Mouse (Mus musculus): Measurements from ENCODE around the gene D16Ertd472e. TPM values are rescaled to one million over a fixed set of nuclear protein-coding genes. Genes with fewer than 3 reads are reported as not detected.

Gene D16Ertd472e
- polyA plus RNA-seq, 1 experiment from 2014 or later: 8.4 TPM

- TF ChIP-seq CTCF (IDR thresholded peaks at IDR 0.05; ENCODE audit: low read depth): no peak
- no peak overlapping the region for H3K4me2 ChIP-seq (ENCODE audit: low read length)
- no peak overlapping the region for H3K27ac ChIP-seq
- no peaks in the 10 kb centered on the region for H3K9me3 ChIP-seq (replicated peaks; ENCODE audit: low read length)
- DNase-seq (ENCODE audit: low spot score) (no peak), ATAC-seq (replicated peaks; ENCODE audit: low FRiP score, low read depth) (no peak)
- H3K36me3 ChIP-seq (ENCODE audit: insufficient read depth, low read length): no peaks in the 10 kb centered on the region
- H3K4me3 ChIP-seq (replicated peaks; ENCODE audit: low read depth, low read length): no peak overlapping the region
- WGBS: 78% methylated on average over 4 of the region's 4 CpGs
- no peaks in the 10 kb centered on the region for H3K27me3 ChIP-seq (ENCODE audit: insufficient read depth, low read length)
- H3K4me1 ChIP-seq (replicated peaks; ENCODE audit: insufficient read depth, low read length): no peaks in the 10 kb centered on the region
- H3K9ac ChIP-seq (ENCODE audit: low read depth, low read length): no peak overlapping the region
Measured at GRCm38 (mm10) chr16:78585163-78585562, 8.7 kb upstream of the D16Ertd472e start.

DNA sequence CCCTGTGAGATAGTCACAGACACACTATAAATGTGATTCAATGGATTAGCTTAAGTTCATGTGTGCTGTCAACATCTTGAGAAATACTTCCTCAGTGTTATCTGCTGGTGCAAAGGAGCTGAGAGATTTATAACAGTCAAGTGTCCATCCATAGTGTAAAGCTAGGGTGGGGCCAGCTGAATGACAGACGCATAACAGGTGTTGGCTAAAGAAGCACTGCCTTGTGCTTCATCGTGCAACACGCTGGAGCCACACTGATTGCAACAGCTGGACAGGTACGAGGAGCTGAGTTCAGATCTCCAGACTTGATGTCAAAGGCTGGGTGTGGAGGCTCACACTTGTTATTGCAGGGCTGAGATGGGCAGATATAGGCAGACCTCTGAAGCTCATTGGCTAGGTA is 7.5 kb upstream of the D16Ertd472e start:
- Histone ChIP-seq H3K4me3 (replicated peaks; ENCODE audit: low read depth, low read length) (no peak overlapping the region), H3K27ac (no peak overlapping the region), H3K4me1 (replicated peaks; ENCODE audit: insufficient read depth, low read length) (no peaks in the 10 kb centered on the region), H3K9me3 (replicated peaks; ENCODE audit: low read length) (no peaks in the 10 kb centered on the region), H3K4me2 (ENCODE audit: low read length) (no peak overlapping the region), H3K9ac (ENCODE audit: low read depth, low read length) (no peak overlapping the region), H3K27me3 (ENCODE audit: insufficient read depth, low read length) (no peaks in the 10 kb centered on the region), H3K36me3 (ENCODE audit: insufficient read depth, low read length) (no peaks in the 10 kb centered on the region)
- 85% methylated on average over 4 of the region's 4 CpGs for WGBS
- DNase-seq (ENCODE audit: low spot score) (no peak), ATAC-seq (replicated peaks; ENCODE audit: low FRiP score, low read depth) (no peak)
- TF ChIP-seq CTCF (IDR thresholded peaks at IDR 0.05; ENCODE audit: low read depth): no peak

GRCm38 (mm10) chr16:78580387-78580786 is 3.9 kb upstream of the D16Ertd472e start:
- TF ChIP-seq CTCF (IDR thresholded peaks at IDR 0.05; ENCODE audit: low read depth): no peak
- no peaks in the 10 kb centered on the region for H3K4me1 ChIP-seq (replicated peaks; ENCODE audit: insufficient read depth, low read length)
- 90% methylated on average over 7 of the region's 7 CpGs for WGBS

GRCm38 (mm10) chr16:78579386-78579785 is 2.9 kb upstream of the D16Ertd472e start:
- DNase-seq (ENCODE audit: low spot score) (no peak), ATAC-seq (replicated peaks; ENCODE audit: low FRiP score, low read depth) (no peak)
- no peak overlapping the region for H3K4me2 ChIP-seq (ENCODE audit: low read length)
- no peaks in the 10 kb centered on the region; the same call in 1 of the 2 replicates for H3K4me1 ChIP-seq (replicated peaks; ENCODE audit: insufficient read depth, low read length)
- TF ChIP-seq CTCF (IDR thresholded peaks at IDR 0.05; ENCODE audit: low read depth): no peak
- 88% methylated on average over 4 of the region's 4 CpGs for whole genome bisulfite sequencing
- no peaks in the 10 kb centered on the region for H3K36me3 ChIP-seq (ENCODE audit: insufficient read depth, low read length)
- H3K27me3 ChIP-seq (ENCODE audit: insufficient read depth, low read length): no peaks in the 10 kb centered on the region
- H3K9me3 ChIP-seq (replicated peaks; ENCODE audit: low read length): no peaks in the 10 kb centered on the region
- H3K4me3 ChIP-seq (replicated peaks; ENCODE audit: low read depth, low read length): no peak overlapping the region
- no peak overlapping the region for H3K9ac ChIP-seq (ENCODE audit: low read depth, low read length)
- H3K27ac ChIP-seq: no peak overlapping the region

More at GRCm38 (mm10) chr16:78580387-78580786, 3.9 kb upstream of the D16Ertd472e start:
- no peaks in the 10 kb centered on the region for H3K27me3 ChIP-seq (ENCODE audit: insufficient read depth, low read length)
- no peaks in the 10 kb centered on the region for H3K9me3 ChIP-seq (replicated peaks; ENCODE audit: low read length)
- H3K4me2 ChIP-seq (ENCODE audit: low read length): no peak overlapping the region
- ATAC-seq (replicated peaks; ENCODE audit: low FRiP score, low read depth) (no peak), DNase-seq (ENCODE audit: low spot score) (no peak)
- no peaks in the 10 kb centered on the region for H3K36me3 ChIP-seq (ENCODE audit: insufficient read depth, low read length)
- no peak overlapping the region for H3K4me3 ChIP-seq (replicated peaks; ENCODE audit: low read depth, low read length)
- no peak overlapping the region for H3K9ac ChIP-seq (ENCODE audit: low read depth, low read length)
- H3K27ac ChIP-seq: no peak overlapping the region

DNA sequence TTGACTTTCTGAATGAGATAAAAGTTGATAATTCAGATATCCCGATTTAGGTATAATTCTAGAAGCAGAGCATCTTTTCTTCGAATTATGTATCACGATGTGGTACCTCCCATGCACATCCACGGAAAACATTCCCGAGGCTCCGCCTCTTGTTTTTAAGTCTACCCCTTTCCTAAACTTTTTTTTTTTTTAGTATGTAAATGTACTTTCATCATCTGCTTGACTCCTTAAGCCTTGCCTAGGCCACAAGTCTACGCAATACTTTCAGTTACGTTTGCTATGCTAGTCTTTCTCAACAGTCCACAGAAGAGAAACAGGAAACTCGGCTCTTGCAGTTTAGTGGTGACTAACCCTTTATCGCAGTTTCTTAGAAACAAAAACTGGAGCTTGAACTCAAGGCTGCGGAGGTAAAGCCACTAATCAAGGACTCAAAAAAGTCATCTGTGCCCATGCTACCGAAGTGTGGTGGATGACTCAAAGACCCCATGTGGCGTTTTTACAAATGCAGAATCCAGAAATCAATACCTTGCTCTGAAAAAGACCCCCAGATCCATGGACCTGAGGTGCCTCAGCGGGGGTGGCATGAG is 670 bp upstream of the D16Ertd472e start:
- Histone ChIP-seq H3K4me2 (ENCODE audit: low read length) (peak overlapping the region; percentile 62), H3K27ac (peak overlapping the region; percentile 80), H3K9me3 (replicated peaks; ENCODE audit: low read length) (no peaks in the 10 kb centered on the region), H3K4me3 (replicated peaks; ENCODE audit: low read depth, low read length) (peak overlapping the region; percentile 52), H3K27me3 (ENCODE audit: insufficient read depth, low read length) (no peaks in the 10 kb centered on the region), H3K9ac (ENCODE audit: low read depth, low read length) (peak overlapping the region; percentile 72; the same call in 1 of the 2 replicates), H3K4me1 (replicated peaks; ENCODE audit: insufficient read depth, low read length) (no peaks in the 10 kb centered on the region; the same call in 1 of the 2 replicates), H3K36me3 (ENCODE audit: insufficient read depth, low read length) (no peaks in the 10 kb centered on the region)
- DNase-seq (ENCODE audit: low spot score): peak; percentile 78
- 20% methylated on average over 14 of the region's 14 CpGs for WGBS
- no peak for TF ChIP-seq CTCF (IDR thresholded peaks at IDR 0.05; ENCODE audit: low read depth)
- ATAC-seq (replicated peaks; ENCODE audit: low FRiP score, low read depth): peak; percentile 19; the same call in 1 of the 2 replicates

DNA sequence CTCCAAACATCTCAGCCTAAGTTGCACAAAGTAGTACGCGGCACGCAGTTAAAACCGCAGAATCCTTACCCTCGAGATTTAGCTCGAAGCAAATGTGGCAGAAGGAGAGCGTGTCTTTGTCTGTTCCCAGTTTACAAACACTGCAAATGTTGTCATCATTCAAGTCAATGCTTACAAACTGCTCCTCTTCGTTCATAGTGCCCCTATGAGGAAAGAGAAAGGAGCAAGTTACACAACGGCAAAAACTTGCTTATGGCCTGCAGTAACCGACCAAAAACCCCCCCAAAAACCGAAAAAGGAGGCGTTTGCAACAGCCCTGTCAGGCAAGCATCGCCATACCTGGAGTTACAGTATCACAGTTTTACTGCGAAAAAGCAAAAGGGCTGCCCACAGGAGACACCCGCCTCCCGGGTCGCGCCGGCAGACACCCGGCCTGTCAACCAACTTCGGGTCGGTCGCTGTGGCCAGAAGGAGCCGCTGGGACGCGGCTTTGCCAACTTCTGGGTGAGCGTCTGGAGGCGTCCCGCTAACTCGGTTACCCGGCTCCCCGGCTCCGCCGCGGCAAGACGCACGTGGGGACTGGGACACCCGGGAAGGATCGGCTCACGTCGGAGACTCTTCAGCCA is 543 bp downstream of the D16Ertd472e start:
- H3K36me3 ChIP-seq (ENCODE audit: insufficient read depth, low read length): no peaks in the 10 kb centered on the region
- H3K27ac ChIP-seq: peak overlapping the region; percentile 80
- WGBS: under 1% methylated on average over 41 of the region's 41 CpGs
- no peak for TF ChIP-seq CTCF (IDR thresholded peaks at IDR 0.05; ENCODE audit: low read depth)
- no peaks in the 10 kb centered on the region for H3K9me3 ChIP-seq (replicated peaks; ENCODE audit: low read length)
- ATAC-seq (replicated peaks; ENCODE audit: low FRiP score, low read depth) (peak; percentile 82), DNase-seq (ENCODE audit: low spot score) (peak; percentile 64)
- H3K4me2 ChIP-seq (ENCODE audit: low read length): peak overlapping the region; percentile 62
- H3K9ac ChIP-seq (ENCODE audit: low read depth, low read length): peak overlapping the region; percentile 72
- H3K4me3 ChIP-seq (replicated peaks; ENCODE audit: low read depth, low read length): peak overlapping the region; percentile 52
- no peaks in the 10 kb centered on the region for H3K27me3 ChIP-seq (ENCODE audit: insufficient read depth, low read length)
- H3K4me1 ChIP-seq (replicated peaks; ENCODE audit: insufficient read depth, low read length): no peaks in the 10 kb centered on the region; the same call in 1 of the 2 replicates
